Mouse (Mus musculus) spleen, postnatal 4 days (tissue): ENCODE results near the gene Rhoj.
"Not testable (repeated sequence)": the region's sequence is repeated elsewhere in the genome, so short reads cannot be mapped to it uniquely, and the experiment has no call there.

Experiments
- DNase-seq, 2 experiments: peaks; one replicate each; pipeline ENCODE4 v3.0.0; 2022; ENCODE audit warnings: low spot score in 2 of 2

Rhoj gene

DNA sequence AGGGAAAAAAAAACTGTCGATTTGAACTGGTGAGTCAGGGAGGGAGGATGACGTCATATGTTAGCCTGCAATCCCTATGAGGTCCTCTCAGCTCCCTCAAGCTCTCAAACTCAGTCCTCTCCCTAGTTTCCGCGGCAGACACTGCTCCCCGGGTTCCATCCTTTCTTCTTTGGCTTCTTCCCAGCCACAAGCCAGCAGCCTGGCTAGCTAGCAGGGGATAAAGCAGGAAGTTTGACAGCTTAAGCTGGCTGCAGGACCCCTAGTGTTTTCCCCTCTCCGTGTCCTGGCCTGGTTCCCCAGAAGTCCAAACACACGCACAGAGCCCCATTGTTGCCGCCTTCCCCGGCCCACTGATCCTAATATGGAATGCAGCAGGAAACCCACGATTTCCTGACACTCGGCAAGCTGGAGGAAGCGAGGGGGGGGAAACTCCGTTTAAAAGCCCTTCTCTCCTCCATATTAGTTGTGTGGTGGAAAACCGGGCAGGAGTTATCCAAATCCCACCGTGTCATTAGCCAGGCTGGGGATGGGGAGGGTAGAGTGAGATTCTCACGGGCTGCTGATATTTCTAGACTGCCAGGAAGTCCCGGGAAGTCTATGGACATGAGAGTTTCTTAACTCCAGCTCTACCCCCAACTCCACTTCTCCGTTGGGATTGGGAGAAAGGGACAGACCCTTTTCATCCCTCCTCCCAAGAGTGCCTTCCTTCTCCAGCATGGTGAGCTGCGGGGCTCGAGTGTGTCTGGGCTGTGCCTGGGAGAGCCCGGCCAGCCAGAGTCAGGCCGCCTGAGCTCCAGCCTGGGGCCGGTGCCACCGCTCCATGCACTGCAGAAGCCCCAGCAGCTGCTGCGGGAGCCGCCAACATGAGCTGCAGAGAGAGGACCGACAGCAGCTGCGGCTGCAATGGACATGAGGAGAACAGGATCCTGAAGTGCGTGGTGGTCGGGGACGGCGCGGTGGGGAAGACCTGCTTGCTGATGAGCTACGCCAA, at the start of gene Rhoj:
TSS of gene Rhoj (plus strand) at position 362 of the 991 bp plus-strand sequence.
- peak in 1 of 2 experiments; percentile 17 for DNase-seq

DNA sequence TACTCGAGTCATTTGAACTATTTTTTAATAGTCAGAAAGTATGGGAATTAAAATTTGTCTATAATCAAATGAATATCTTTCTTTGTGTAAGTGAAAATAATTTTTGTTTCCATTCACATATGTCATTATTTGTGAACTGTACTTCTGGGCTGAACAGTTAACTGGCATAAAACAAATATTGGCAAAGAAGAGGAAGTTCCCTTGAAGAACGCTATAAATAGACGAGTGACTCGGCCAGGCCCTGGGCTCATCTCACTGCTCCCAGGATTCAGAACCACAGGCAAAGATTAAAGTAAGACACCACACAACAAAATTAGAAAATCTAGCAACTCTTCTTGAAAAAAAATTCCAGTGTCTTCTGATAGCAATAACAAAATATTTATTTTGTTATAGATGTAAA, 36.4 kb upstream of the Rhoj start:
- no peak for DNase-seq

DNA sequence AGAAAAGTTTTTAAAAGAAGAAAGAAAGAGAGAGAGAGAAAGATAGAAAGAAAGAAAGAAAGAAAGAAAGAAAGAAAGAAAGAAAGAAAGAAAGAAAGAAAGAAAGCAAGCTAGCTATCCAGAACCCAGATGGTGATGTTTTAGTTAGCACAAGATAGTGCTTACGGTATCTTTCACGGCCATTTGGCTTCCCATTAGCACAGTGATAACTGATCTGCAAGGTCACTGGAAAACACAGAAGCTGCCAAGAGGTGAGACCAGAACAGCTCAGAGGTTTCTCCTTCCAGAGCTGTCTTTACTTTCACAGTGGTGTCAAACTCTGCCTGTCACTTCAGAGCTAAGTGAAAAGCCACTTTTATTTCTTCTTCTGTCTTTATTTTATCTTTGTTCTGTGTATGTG, 32.4 kb upstream of the Rhoj start:
- DNase-seq, result no peak

DNA sequence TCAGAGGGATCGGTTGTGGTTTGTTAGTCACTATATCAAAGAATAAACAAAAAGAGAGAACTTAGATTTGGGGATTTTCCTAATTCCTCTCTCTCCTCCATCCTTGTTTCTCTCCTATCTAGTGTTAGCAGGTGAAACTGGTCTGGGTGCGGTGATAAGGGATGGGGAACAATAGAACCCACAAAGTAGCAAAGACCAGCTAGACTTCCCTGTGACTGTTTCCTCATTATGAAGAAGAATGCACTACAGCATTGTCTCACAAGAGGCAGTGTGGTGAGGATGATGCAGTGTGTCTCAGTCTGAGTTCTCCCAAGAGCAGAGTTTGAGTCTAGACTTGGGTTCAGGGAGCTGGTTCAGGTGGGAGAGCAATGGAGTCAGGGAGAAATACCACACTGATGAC, 30.7 kb upstream of the Rhoj start:
- no peak for DNase-seq

DNA sequence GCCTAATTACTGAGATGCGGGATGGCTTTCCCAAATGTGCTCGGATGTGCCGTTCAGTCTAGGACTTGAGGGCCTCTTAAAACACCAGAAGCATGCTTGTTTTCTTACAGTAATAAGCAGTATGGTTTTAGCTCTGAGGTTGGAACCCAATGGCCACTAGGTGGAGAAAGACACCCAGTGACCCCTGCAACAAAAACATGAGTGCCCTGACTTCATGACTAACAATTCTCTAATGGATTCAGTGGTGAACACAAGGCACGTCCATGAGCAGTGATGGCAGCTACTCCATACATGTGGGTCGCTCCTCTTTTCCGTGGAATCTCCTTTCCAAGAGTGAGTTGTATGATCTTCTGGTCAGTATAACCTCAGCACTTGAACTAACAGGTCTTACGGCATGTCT, 27.6 kb upstream of the Rhoj start:
- no peak for DNase-seq

DNA sequence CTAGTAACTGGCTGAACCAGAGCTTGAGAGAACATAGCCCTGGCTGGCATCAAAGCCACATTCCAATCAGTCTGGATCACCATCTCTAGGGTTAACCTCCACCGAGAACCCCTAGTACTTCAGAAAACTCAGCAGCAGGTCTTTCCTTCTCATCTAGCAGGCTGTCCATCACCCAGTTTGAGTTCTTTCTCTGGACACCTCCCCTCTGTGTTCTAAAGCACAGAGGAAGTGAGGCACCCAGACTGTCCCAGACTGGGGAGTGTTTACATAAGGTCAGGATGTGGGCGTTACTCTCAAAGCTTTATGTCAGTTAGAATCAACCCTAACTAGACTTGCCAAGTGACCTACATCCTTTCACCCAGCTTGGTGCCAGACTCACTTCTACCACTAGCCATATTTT, 24.9 kb upstream of the Rhoj start:
- no peak for DNase-seq

DNA sequence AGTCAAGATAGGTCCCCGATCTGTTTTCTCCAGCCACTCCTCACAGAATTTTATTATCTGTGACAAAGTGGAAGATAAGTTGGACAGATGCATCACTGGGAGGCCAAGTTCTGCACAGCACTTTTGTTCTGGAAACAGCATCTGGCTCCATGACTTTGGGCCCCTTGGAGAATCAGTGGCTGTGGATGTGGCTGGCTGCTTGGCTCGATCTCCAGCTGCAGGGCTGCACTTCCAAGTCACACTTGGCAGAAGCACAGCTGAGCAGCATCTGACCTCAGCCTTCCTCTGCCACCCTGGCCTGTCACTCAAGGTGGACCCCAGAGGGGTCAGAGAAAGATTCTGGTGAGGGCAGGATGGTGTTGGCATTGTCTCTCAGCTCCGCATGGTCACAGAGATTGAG, 22.0 kb upstream of the Rhoj start:
- no peak for DNase-seq

DNA sequence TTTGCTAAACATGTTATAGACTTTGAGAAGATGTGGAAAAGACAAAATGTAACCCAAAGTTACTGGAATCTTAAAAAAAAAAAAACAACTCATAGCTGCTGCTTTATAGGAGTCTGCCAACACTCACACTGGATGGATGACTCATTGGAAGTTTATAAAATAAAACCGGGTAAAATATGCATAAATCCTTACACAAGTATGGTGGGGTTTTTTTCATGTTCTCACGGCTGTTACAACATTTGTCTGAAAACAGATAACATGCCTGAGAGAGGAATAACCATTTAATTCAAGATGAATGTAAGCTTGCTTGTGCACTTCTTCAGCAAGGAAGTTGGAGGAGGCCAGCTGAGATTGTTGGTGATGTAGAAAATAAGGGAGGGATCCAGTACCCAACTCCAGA, 17.6 kb upstream of the Rhoj start:
- DNase-seq, result no peak

DNA sequence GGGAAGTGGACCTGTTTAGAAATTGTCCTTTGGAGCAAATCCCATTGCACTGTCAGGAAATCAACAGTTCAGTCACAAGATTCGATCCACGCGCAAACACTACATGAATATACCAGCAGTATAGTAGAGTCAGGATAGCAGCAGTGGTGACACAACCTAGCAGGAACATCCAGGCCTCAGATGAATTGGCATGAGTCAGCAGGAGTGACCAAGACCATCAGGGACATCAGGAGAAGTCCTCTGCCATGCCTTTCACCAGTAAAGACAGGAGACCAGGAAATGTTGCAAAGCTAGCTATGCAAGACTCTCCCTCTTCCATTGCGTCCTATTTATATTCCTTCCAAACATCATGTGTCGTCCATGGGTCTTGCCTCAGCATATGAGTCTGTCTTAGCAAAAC, 16.6 kb upstream of the Rhoj start:
- DNase-seq, result no peak

DNA sequence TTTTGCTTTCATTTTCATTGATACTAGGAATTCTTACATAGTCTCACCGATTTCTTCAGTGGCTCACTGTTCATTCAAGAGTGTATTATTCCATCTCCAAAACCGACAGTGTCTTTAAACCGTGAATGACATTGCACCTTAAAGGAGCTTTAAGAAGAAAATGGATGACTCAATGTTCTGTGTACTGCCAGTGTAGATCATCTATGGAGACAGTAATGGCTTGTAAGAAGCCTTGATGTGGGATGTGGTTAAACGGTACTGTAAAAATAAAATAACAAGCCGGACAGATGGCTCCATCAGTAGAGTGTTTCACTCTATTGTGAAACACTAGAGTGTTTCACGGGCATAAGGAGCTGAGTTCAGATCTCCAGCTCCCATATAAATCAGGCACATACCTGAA, 15.2 kb upstream of the Rhoj start:
- no peak for DNase-seq

DNA sequence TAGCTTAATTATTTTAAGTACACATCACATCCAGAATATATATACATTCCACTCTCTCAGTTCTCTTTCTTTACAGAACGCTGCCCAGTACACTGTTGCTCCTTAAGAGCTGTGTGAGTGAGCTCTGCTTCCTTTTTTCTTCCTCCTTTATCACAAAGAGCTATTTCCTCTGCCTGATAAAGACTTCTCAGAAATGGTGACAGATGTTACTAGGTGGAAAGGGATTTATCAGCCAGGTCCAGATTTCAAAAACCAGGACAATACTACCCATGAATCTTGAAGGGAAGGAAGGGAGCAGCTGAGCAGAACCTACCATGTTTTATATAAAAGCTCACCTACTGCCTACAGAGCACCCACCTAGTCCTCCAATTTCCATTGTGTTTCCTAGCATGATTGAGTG, 8.3 kb upstream of the Rhoj start:
- no peak for DNase-seq

DNA sequence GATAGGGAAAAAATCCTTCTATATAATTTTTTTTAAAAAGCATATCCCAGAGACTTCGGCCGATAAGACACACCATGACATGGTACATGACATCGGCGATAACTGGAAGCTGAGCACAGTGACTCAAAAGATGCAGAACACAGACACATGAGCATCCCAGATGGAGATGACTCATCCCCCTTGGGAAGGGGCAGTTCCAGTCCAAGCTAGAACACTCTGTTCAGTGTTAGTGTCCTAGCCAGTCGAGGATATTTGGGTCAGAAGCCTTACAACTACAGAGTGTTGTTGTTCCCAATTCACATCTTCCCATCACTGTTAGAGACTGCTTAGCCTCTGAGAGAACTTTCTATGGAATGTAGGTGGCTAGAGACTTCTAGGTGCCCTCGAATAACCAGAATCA, 4.0 kb upstream of the Rhoj start:
- no peak for DNase-seq

DNA sequence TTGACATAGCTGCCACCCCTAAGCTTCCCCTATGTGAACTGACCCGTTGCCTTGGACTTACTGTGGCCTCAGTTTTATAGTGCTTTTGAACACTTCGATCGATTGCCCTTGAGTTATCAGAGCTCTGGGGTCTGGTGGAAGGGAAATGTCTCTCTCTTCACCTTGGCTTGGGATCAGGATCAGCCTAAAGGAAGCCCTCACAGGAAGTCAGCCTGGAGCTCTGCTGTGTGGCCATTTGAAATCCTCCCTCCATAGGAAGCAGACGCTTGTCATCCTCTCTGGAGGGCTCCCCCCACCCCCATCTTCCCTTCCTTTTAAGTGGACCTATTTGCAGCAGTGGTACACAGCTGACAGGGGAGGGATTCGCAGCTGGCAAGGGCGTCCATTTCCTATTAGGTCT, 1.6 kb downstream of the Rhoj start:
- no peak for DNase-seq

DNA sequence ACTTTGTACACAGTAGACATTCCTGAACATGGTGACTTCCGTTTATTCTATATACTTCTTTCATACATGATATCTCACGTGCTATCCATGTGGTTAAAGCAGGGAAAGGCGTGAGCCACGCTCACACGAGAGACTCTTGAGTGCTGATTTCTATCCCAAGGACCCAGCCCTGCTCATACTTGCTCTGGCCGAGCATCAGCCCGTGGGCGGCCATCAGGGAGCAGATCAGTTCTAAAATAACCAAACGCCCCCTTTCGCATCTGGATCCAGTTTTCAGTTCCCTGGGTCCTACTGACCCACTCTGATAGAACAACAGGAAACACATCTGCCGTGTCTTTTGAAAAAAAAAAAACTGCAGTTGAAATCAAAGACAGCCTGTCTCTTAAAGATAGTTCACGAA, 2.6 kb downstream of the Rhoj start:
- DNase-seq, result no peak

DNA sequence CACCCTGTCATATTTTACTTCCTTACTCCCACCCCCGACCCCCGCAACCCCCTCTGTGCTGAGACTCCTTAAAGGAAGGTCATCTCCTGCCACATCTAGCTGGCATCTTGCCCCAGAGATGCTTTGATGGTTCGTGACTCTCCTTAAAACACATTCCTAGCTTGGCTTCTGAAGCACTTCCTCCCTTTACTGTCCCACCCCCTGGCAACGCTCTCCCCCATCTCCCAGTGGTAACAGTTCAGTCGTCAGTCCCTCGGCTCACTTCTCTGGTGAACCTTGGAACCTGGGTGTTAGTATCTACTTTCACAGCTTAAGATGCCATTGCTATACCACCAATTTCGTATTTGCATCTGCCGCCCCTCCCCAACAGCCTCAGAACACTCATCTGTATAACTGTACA, 3.8 kb downstream of the Rhoj start:
- DNase-seq, result no peak

DNA sequence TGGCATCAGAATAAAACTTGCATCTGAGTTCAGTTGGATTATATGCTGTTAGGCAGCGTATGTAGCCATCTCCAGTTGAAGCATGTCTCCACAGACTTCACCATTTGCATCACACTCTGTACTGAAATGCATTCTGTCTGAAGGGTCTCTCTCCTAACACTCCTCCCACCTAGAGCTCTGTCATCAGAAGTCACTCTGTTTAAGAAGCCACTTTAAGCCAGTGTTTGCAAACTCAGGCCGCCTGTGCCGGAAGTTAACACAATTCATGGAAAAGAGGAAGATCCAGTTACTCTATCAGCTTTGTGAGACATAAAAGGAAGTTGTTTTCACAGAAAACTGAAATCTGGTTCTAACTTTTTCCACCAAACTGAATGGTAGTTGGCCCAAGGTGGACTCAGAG, 5.9 kb downstream of the Rhoj start:
- DNase-seq, result no peak

DNA sequence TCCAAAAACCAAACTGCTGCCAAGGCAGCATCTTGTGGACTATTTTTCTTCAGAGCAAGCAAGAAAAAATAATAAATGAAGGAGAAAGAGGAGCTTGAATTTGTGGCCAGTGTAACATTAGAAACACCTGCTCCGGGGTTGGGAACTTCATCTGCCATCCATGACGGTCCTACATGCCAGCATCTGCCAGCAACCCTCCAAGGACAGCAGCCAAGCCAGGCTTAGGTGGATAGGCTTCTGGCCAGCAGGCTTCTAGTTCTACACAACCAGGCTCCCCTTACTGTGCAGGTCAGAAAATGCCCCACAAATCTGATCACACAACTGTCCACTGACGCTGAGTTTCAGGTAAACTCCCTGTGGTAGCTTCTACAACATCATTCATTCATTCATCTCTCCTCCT, 7.7 kb downstream of the Rhoj start:
- no peak for DNase-seq

DNA sequence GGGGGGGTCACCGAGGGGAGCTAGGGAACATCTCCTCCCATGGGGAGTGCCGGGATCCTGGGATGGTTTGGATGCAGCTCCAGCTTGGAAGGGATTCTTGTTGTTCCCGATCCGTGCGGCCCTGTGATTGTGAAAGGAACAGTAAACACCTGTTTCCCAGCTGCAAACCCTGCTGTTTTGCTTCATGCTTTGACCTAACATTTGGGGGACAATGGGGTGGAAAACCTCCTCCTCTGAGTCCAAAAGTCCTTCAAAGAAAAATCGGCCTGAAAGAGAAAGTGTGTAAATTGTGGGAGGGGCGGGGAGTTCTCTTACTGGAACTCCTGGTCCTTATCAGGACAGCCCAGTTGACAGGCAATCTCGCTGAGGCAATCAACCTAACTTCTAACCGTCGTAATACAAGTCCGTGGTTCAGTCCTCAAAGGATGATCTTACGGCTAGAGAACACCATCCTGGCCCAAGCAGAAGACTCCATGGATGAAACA, 12.4 kb downstream of the Rhoj start:
- DNase-seq, result peak in 1 of 2 experiments; percentile 15

DNA sequence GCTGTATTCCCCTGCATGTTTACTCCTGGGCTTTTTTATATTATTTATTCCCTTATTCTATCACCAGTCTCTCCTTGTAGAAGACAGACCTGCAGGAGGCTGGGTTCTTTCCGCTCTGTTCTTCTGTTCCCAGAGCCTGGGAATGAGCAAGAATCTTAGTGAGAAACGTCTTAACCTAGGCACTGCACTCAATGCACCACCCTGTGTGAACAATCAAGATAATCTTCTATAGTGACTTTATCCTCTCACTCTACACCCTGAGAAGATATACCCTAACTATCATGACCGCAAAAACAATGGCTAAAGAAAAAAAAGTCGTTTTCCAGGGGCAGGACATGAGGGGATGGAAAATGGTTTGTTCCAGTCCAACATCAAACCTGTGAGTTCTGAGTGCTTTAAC, 13.1 kb downstream of the Rhoj start:
- no peak for DNase-seq

DNA sequence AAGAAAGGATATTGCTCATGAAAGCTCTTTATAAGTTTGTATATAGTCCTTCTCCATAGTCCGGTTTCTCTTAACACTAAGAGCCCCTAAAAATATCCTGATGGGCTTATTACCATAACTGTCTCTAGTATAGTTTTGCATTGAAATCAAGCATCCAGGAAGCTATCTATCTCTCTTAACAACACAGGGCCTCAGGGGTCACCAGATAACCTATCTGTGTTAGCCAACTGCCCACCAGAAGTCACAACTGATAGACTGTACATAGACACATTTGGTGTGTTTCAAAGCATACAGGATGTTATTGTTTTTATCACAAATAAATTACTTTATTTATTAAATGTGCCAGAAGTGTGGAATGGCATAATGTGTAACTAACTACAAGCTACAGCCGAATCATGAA, 21.1 kb downstream of the Rhoj start:
- DNase-seq, result no peak

DNA sequence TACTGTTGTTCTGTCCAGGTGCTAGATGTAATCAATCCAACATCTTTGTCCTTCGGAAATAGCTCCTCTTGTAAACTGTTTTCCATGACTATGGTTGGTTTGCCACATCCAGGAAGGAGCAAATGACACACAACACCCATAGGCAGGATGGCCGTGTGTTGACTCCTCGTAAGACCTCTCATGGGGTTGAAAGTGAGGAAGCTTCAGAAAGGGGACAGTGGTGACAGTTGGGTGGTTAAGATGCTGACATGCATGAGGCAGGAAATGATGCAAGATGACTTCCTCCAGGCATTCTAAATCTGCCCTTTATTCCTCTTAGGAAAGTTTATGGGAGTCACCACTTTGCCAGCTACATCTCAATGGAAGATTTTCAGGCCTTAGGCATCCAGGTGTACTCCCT, 31.8 kb downstream of the Rhoj start:
- DNase-seq, result no peak

DNA sequence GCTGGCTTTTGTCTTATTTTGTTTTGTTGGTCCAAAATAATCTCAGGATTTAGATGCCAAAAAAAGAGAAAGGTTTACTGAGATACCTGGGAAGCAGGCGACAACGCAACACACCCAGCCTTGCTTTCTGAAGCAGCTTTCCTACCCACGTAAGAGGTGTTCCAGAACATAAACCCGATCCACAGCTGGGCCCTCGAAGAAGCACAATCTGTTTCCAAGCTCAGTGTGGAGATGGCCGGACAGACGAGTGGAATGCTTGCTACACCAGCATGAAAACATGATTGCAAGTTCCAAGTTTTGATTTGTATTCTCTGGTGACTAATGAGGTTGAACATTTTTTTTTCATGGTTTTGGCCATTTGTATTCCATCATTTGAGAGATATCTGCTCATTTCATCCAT, 32.2 kb downstream of the Rhoj start:
- no peak for DNase-seq

DNA sequence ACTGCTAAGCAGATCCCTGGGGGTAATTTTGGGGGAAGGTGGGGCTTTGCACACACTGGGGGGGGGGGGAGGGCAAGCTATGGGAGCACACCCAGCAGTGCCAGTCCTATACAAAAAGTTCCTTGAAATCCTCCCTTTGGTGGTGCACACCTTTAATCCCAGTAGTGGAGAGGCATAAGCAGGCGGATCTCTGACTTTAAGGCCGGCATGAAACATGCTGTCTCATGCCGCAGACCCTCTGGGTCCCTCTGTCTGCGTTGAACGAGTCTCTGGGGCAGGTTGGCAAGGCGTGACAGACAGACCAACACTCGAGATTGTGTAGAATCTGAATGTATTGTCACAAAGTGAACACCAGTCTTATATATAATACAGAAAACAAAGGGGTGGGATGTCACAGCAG, 40.4 kb downstream of the Rhoj start:
- DNase-seq, result no peak

DNA sequence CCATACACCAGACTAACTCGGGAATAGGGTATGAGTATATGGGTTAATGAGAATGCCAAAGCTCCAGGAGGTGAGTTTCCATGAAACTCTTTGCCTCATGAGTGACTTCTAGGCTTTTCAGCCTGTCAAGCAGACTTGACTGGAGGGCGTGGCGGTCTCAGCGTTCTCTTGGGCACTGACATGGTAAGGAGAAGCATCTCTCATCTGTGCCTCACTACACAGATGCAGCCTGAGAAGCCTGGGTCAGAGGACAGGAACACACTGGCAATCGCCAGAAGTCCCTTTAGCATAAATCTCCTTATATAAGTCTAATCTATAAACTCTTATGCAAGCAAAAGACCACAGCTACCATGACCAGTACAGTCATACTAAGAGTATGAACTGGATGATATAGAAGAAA, 41.4 kb downstream of the Rhoj start:
- not testable (repeated sequence) for DNase-seq
